Mouse (Mus musculus) intestine, embryonic 15.5 days (tissue): ENCODE measurements around the gene Mfsd4b2. TPM values are rescaled to one million over a fixed set of nuclear protein-coding genes. Genes with fewer than 3 reads are reported as not detected.
"Not testable (repeated sequence)": the region's sequence is repeated elsewhere in the genome, so short reads cannot be mapped to it uniquely, and the experiment has no call there.

Experiments used
- ATAC-seq: fragments of 200-750 bp; cut with Nextera tagmentation; 2 replicates; pipeline ENCODE4 v1.8.0; 2017; ENCODE audit warnings: moderate TSS enrichment, moderate library complexity
- H3K27ac ChIP-seq: fragments of 300-500 bp; sonication (generic); 2 replicates; pipeline ENCODE4 v1.5.1; 2015; ENCODE audit warnings: mild to moderate bottlenecking, inconsistent platforms
- H3K27me3 ChIP-seq: fragments of 300-500 bp; sonication (generic); replicated peaks from 2 replicates; pipeline ENCODE4 v1.6.1; 2015; ENCODE audit warnings: inconsistent platforms
- H3K36me3 ChIP-seq: fragments of 300-500 bp; sonication (generic); 2 replicates; pipeline ENCODE4 v1.6.1; 2015; ENCODE audit warnings: inconsistent platforms
- H3K4me1 ChIP-seq: fragments of 300-500 bp; sonication (generic); replicated peaks from 2 replicates; pipeline ENCODE4 v1.6.1; 2015; ENCODE audit warnings: inconsistent platforms
- H3K4me2 ChIP-seq: fragments of 300-500 bp; sonication (generic); replicated peaks from 2 replicates; pipeline ENCODE4 v1.6.1; 2015; ENCODE audit warnings: mild to moderate bottlenecking, inconsistent platforms
- H3K4me3 ChIP-seq: fragments of 300-500 bp; sonication (generic); replicated peaks from 2 replicates; pipeline ENCODE4 v1.5.1; 2015; ENCODE audit warnings: inconsistent platforms
- H3K9ac ChIP-seq: fragments of 300-500 bp; sonication (generic); 2 replicates; pipeline ENCODE4 v1.6.1; 2015; ENCODE audit warnings: inconsistent platforms
- H3K9me3 ChIP-seq: fragments of 300-500 bp; sonication (generic); 2 replicates; pipeline ENCODE4 v1.6.1; 2016; ENCODE audit warnings: inconsistent platforms
- WGBS: fragments of 180-500 bp; shearing (Covaris S2); methylation state at CpG from one replicate; pipeline ENCODE4 v1.1.7; 2015; 5-methylcytosine and 5-hydroxymethylcytosine counted together
- polyA plus RNA-seq: library from polyadenylated mRNA; unstranded; fragments of >200 nt; fragmentation: Nextera tagmentation; extraction: Ambion mirVana; gene quantifications from 2 replicates; pipeline ENCODE4 v1.2.1, GENCODE M21; 2015

Gene Mfsd4b2
- polyA plus RNA-seq, result 1.0 and 1.4 TPM in 2 replicates

- WGBS, result 1% methylated on average over 37 of the region's 41 CpGs
- Histone ChIP-seq H3K4me2 (peak within 1 kb of the TSS; percentile 85), H3K9ac (peak within 1 kb of the TSS; percentile 51), H3K36me3 (no peaks in the 10 kb centered on the region), H3K4me3 (peak within 1 kb of the TSS; percentile 42), H3K4me1 (0 out of 2 replicates have a peak, but pooled peaks cover 7% of the 10 kb centered on the region), H3K27ac (no peak within 1 kb of the TSS), H3K9me3 (no peaks in the 10 kb centered on the region), H3K27me3 (no peaks in the 10 kb centered on the region)
- peak; percentile 83 for ATAC-seq
These were observed at the start of gene Mfsd4b2 for GRCm38 (mm10) chr10:39926616-39927139. TSS of gene Mfsd4b2 (minus strand) at chr10:39926923.

- Histone ChIP-seq H3K36me3 (no peaks in the 10 kb centered on the region), H3K27me3 (no peaks in the 10 kb centered on the region), H3K9ac (no peak overlapping the region), H3K4me1 (no peaks in the 10 kb centered on the region), H3K27ac (no peak overlapping the region), H3K9me3 (no peaks in the 10 kb centered on the region), H3K4me3 (no peak overlapping the region), H3K4me2 (no peak overlapping the region)
- no peak for ATAC-seq
- WGBS, result 44% methylated on average over 2 of the region's 2 CpGs
These were observed 49.0 kb upstream of the Mfsd4b2 start for GRCm38 (mm10) chr10:39975771-39976170.

GRCm38 (mm10) chr10:39974982-39975381 lies 48.3 kb upstream of the Mfsd4b2 start:
- Histone ChIP-seq H3K9ac (no peak overlapping the region), H3K9me3 (no peaks in the 10 kb centered on the region), H3K27ac (no peak overlapping the region), H3K4me3 (no peak overlapping the region), H3K4me2 (no peak overlapping the region), H3K27me3 (no peaks in the 10 kb centered on the region), H3K36me3 (no peaks in the 10 kb centered on the region), H3K4me1 (no peaks in the 10 kb centered on the region)
- 67% methylated on average over 11 of the region's 11 CpGs for WGBS
- ATAC-seq, result no peak

- H3K27me3 ChIP-seq, result no peaks in the 10 kb centered on the region
- no peak overlapping the region for H3K4me2 ChIP-seq
- ATAC-seq, result no peak
- H3K27ac ChIP-seq, result no peak overlapping the region
- 79% methylated on average over 3 of the region's 3 CpGs for WGBS
- H3K36me3 ChIP-seq, result no peaks in the 10 kb centered on the region
- H3K9me3 ChIP-seq, result no peaks in the 10 kb centered on the region
- H3K9ac ChIP-seq, result no peak overlapping the region
- no peaks in the 10 kb centered on the region for H3K4me1 ChIP-seq
- no peak overlapping the region for H3K4me3 ChIP-seq
These were observed 40.8 kb upstream of the Mfsd4b2 start for GRCm38 (mm10) chr10:39967512-39967911.

GRCm38 (mm10) chr10:39961906-39962305 lies 35.2 kb upstream of the Mfsd4b2 start:
- ATAC-seq, result no peak
- Histone ChIP-seq H3K4me2 (no peak overlapping the region), H3K9me3 (no peaks in the 10 kb centered on the region), H3K4me1 (peaks cover 4% of the 10 kb centered on the region; the same call in 1 of the 2 replicates), H3K27me3 (no peaks in the 10 kb centered on the region), H3K4me3 (no peak overlapping the region), H3K36me3 (no peaks in the 10 kb centered on the region), H3K27ac (no peak overlapping the region), H3K9ac (no peak overlapping the region)
- whole genome bisulfite sequencing, result 38% methylated on average over 1 of the region's 1 CpGs

- no peaks in the 10 kb centered on the region for H3K27me3 ChIP-seq
- H3K27ac ChIP-seq, result no peak overlapping the region
- H3K4me3 ChIP-seq, result peak overlapping the region; percentile 49; the same call in 1 of the 2 replicates
- H3K4me1 ChIP-seq, result peaks cover 4% of the 10 kb centered on the region; the same call in 1 of the 2 replicates
- no peak overlapping the region for H3K9ac ChIP-seq
- H3K4me2 ChIP-seq, result peak overlapping the region; percentile 79
- H3K36me3 ChIP-seq, result no peaks in the 10 kb centered on the region
- ATAC-seq, result peak; percentile 73
- WGBS, result 43% methylated on average over 11 of the region's 11 CpGs
- no peaks in the 10 kb centered on the region for H3K9me3 ChIP-seq
These were observed 33.7 kb upstream of the Mfsd4b2 start for GRCm38 (mm10) chr10:39960441-39960822.

GRCm38 (mm10) chr10:39959761-39960440 lies 33.2 kb upstream of the Mfsd4b2 start, which contains the start of gene Mfsd4b3:
TSS of gene Mfsd4b3 (minus strand) at chr10:39960153.
- peak within 1 kb of the TSS; percentile 49 for H3K4me3 ChIP-seq
- WGBS, result under 1% methylated on average over 38 of the region's 38 CpGs

GRCm38 (mm10) chr10:39958266-39958665 lies 31.5 kb upstream of the Mfsd4b2 start:
- no peak for ATAC-seq
- Histone ChIP-seq H3K4me2 (no peak overlapping the region), H3K36me3 (no peaks in the 10 kb centered on the region), H3K4me3 (no peak overlapping the region), H3K27ac (no peak overlapping the region), H3K9ac (no peak overlapping the region), H3K4me1 (peaks cover 4% of the 10 kb centered on the region; the same call in 1 of the 2 replicates), H3K27me3 (no peaks in the 10 kb centered on the region), H3K9me3 (no peaks in the 10 kb centered on the region)
- WGBS, result 74% methylated on average over 4 of the region's 4 CpGs

More at GRCm38 (mm10) chr10:39959761-39960440, 33.2 kb upstream of the Mfsd4b2 start, which contains the start of gene Mfsd4b3:
- Histone ChIP-seq H3K4me1 (peaks cover 4% of the 10 kb centered on the region; the same call in 1 of the 2 replicates), H3K9ac (peak within 1 kb of the TSS; percentile 45), H3K4me2 (peak within 1 kb of the TSS; percentile 79), H3K27me3 (no peaks in the 10 kb centered on the region), H3K9me3 (no peaks in the 10 kb centered on the region), H3K36me3 (no peaks in the 10 kb centered on the region), H3K27ac (peak within 1 kb of the TSS; percentile 82)
- ATAC-seq, result peak; percentile 99

- no peaks in the 10 kb centered on the region for H3K27me3 ChIP-seq
These were observed 29.7 kb upstream of the Mfsd4b2 start for GRCm38 (mm10) chr10:39956340-39956878.

GRCm38 (mm10) chr10:39955163-39955562 lies 28.4 kb upstream of the Mfsd4b2 start:
- WGBS, result 79% methylated on average over 2 of the region's 2 CpGs
- Histone ChIP-seq H3K9ac (no peak overlapping the region), H3K4me2 (no peak overlapping the region), H3K27me3 (no peaks in the 10 kb centered on the region), H3K4me3 (no peak overlapping the region), H3K4me1 (no peaks in the 10 kb centered on the region), H3K9me3 (no peaks in the 10 kb centered on the region), H3K27ac (no peak overlapping the region), H3K36me3 (no peaks in the 10 kb centered on the region)
- ATAC-seq, result no peak

More at GRCm38 (mm10) chr10:39956340-39956878, 29.7 kb upstream of the Mfsd4b2 start:
- peaks cover 4% of the 10 kb centered on the region; the same call in 1 of the 2 replicates for H3K4me1 ChIP-seq
- no peak overlapping the region for H3K4me3 ChIP-seq
- WGBS, result 74% methylated on average over 2 of the region's 2 CpGs
- H3K36me3 ChIP-seq, result no peaks in the 10 kb centered on the region
- H3K9ac ChIP-seq, result no peak overlapping the region
- ATAC-seq, result no peak
- H3K9me3 ChIP-seq, result no peaks in the 10 kb centered on the region
- H3K4me2 ChIP-seq, result no peak overlapping the region
- no peak overlapping the region for H3K27ac ChIP-seq

GRCm38 (mm10) chr10:39949377-39949954 lies 22.7 kb upstream of the Mfsd4b2 start:
- H3K27ac ChIP-seq, result no peak overlapping the region
- ATAC-seq, result no peak
- H3K9ac ChIP-seq, result no peak overlapping the region
- H3K4me3 ChIP-seq, result no peak overlapping the region
- H3K27me3 ChIP-seq, result no peaks in the 10 kb centered on the region
- H3K4me1 ChIP-seq, result no peaks in the 10 kb centered on the region
- H3K36me3 ChIP-seq, result no peaks in the 10 kb centered on the region
- no peak overlapping the region for H3K4me2 ChIP-seq
- 94% methylated on average over 2 of the region's 2 CpGs for WGBS
- H3K9me3 ChIP-seq, result no peaks in the 10 kb centered on the region

GRCm38 (mm10) chr10:39947195-39947594 lies 20.5 kb upstream of the Mfsd4b2 start:
- H3K9me3 ChIP-seq, H3K27ac ChIP-seq, ATAC-seq, H3K4me3 ChIP-seq, H3K36me3 ChIP-seq, H3K27me3 ChIP-seq, H3K4me2 ChIP-seq, H3K4me1 ChIP-seq, H3K9ac ChIP-seq: not testable (repeated sequence)
- 85% methylated on average over 3 of the region's 3 CpGs for whole genome bisulfite sequencing
